Mouse (Mus musculus): Measurements from ENCODE around the gene Fam57b.

GRCm38 (mm10) chr7:126773351-126773750 is 24.1 kb upstream of the Fam57b start:
- no peak for TF ChIP-seq CTCF (IDR thresholded peaks at IDR 0.05; ENCODE audit: insufficient read depth, low read length)
- no peak for TF ChIP-seq POLR2A (IDR thresholded peaks at IDR 0.05; ENCODE audit: borderline replicate concordance, extremely low read depth, low read depth, low read length)
